Mouse (Mus musculus) mammary gland, adult 2 months (tissue): ENCODE data around the gene Hmox2. TPM values are rescaled to one million over a fixed set of nuclear protein-coding genes. Genes with fewer than 3 reads are reported as not detected.

Source experiments
- polyA plus RNA-seq: library from polyadenylated mRNA; depleted of rRNA; stranded (reverse); fragments of >200 nt; gene quantifications from 2 replicates; pipeline ENCODE4 v1.2.3, GENCODE M21; 2012; ENCODE audit warnings: low replicate concordance; rRNA removed

The Hmox2 gene
- polyA plus RNA-seq = 25.1 and 44.8 TPM in 2 replicates

GRCm38 (mm10) chr16:4725780-4726527 is at the start of gene Hmox2:
TSS of gene Hmox2 (plus strand) at chr16:4726361.

DNA sequence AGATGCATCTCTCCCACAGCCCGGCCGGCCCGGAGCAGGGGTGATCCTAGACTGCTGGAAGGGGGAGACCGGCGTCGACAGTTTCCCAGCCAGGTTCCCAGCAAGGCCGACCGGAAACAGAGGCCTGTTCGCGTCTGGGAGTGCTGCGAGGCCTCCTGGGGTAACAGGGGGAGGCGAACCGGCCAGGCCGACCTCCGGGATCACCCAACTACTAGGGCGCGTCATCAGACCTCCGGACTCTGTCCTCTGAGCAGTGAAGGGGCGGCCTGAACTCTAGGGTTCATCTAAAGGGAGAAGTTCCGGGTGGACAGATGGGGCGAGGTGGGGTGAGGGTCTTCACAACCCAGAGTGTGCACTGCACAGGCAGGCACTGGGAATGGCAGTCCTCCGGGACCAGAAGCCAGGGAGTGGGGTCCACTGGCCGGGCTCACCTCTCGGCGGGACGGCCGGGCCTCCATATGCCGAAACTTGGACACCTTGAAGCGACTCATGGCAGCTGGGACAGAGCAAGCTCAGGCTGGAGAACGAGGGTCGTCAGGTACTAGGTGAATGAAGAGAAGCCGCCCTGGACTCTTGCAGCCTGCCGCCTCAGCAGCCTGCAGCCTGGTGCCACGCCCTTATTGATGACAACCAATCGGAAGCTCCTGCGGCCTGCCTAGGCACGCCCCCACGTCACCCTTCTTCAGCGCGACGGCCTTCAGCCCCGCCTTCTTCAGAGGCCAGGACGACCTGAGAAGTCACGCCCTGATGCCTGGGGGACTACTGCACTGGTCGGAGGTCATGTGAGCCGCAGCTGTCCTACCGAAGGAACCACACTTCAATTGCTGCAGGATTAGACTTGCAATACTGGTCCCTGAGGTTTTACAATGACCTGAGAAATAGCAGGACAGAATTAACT is 46.8 kb upstream of the Hmox2 start, which contains the start of gene Coro7:
TSS of gene Coro7 (minus strand) at position 657 of the 898 bp plus-strand sequence.

GRCm38 (mm10) chr16:4718753-4719518 is 7.2 kb upstream of the Hmox2 start, which contains the start of gene Nmral1:
TSS of gene Nmral1 (minus strand) at chr16:4719356.

DNA sequence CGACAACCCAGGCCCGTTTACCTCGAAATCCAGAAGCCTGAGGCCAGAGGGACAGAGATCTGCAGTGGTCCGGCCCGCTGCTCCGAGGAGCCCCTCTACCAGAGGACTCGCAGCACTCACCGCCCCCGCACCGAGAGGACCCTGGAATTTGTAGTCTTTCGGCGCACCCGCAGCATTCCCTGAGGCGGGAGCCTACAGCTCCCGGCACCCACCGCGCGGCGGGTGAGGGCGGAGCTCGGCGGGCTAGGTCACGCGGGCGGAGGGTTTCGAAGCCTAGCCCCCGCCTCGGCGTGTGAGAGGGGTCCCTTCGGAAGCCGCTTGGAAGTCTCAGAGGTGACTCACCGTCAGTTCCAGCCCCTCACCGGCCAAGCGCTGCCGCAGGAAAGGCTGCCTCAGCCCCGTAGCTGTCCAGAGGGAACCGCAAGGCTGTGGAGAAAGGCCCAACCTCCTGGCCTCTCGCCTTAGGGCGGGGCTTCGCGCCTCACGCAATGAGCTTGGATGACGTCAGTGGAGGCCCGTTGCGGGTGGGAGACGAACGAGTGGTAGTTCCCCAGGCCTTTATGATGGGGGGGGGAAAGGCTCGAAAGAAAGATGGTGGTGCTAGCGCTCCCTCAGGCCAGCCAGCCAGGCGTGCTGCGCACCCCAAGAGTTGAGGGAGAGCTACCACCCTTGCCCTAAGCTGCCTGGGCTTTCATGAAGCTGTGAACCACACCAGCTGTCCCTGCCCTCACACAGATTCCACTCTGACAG is 63.8 kb downstream of the Hmox2 start, which contains the start of gene Cdip1:
TSS of gene Cdip1 (minus strand) at position 483 of the 750 bp plus-strand sequence.

Other genes with a start within 250 kb of the Hmox2 start
- 2.3 and 93.5 TPM in 2 replicates for gene Srl, start 184.5 kb upstream of the Hmox2 start, polyA plus RNA-seq
- 8.1 and 10.8 TPM in 2 replicates for gene Tfap4, start 166.5 kb upstream of the Hmox2 start, polyA plus RNA-seq
- gene Glis2, start 131.6 kb upstream of the Hmox2 start, polyA plus RNA-seq = 27.6 and 30.4 TPM in 2 replicates
- gene Pam16, start 101.4 kb upstream of the Hmox2 start, polyA plus RNA-seq = 16.4 and 16.5 TPM in 2 replicates
- gene Vasn, start 86.4 kb upstream of the Hmox2 start, polyA plus RNA-seq = 55.7 and 69.7 TPM in 2 replicates
- gene Dnaja3, start 86.4 kb upstream of the Hmox2 start, polyA plus RNA-seq = 22.9 and 40.5 TPM in 2 replicates
- 101 and 150 TPM in 2 replicates for gene Coro7, start 46.6 kb upstream of the Hmox2 start, polyA plus RNA-seq
- 5.5 and 7.7 TPM in 2 replicates for gene Nmral1, start 7.0 kb upstream of the Hmox2 start, polyA plus RNA-seq
- gene Cdip1, start 63.9 kb downstream of the Hmox2 start, polyA plus RNA-seq = 130 and 138 TPM in 2 replicates
- 0.13 TPM in 1 of 2 replicates, not detected in the other for gene 4930562C15Rik, start 109.1 kb downstream of the Hmox2 start, polyA plus RNA-seq
- 44.3 and 89.8 TPM in 2 replicates for gene Ubald1, start 154.0 kb downstream of the Hmox2 start, polyA plus RNA-seq
- 141 and 173 TPM in 2 replicates for gene Mgrn1, start 159.9 kb downstream of the Hmox2 start, polyA plus RNA-seq
- 104 and 109 TPM in 2 replicates for gene Nudt16l1, start 212.4 kb downstream of the Hmox2 start, polyA plus RNA-seq
- gene Anks3, start 237.8 kb downstream of the Hmox2 start, polyA plus RNA-seq = 49.7 and 51.0 TPM in 2 replicates